In genomic region chr2:102032713-102033343, GRCm38 (mm10) we compare ENCODE assay signal across 8 mouse cellular contexts.
A peak's percentile ranks its signal among the peaks of the same experiment; 100 is the strongest.
DNase-seq lines count a peak whose midpoint lies in the region; ATAC-seq and TF ChIP-seq lines count a peak whose summit lies in the region.

No protein-coding gene starts in this region.

- TF ChIP-seq CTCF in midbrain, postnatal 0 days (IDR thresholded peaks at IDR 0.05) = peak; percentile 46

- H3K4me3 ChIP-seq in midbrain, postnatal 0 days (ENCODE audit: low read depth, low read length) = no peak overlapping the region

- no peaks in the 10 kb centered on the region for H3K36me3 ChIP-seq in midbrain, postnatal 0 days (ENCODE audit: insufficient read depth, low read length)

- peaks cover 8% of the 10 kb centered on the region for H3K4me1 ChIP-seq in midbrain, postnatal 0 days (ENCODE audit: insufficient read depth, low read length)

- 61% methylated on average over 9 of the region's 9 CpGs for WGBS in midbrain, postnatal 0 days

- DNase-seq in cerebellum, postnatal 14 days = peak; percentile 56 to 68
- DNase-seq in B cell, adult 2 months = peak; percentile 41 to 46
- peak; percentile 56 to 70 for DNase-seq in frontal cortex, postnatal 25 days (ENCODE audit: low spot score in 2 of 2)
- DNase-seq in midbrain, postnatal 0 days (ENCODE audit: low spot score) = peak; percentile 76
- no peak for DNase-seq in gastrocnemius, postnatal 10 days
- no peak for DNase-seq in adrenal gland, postnatal 14 days
- DNase-seq in kidney, postnatal 36 days = no peak

- H3K9ac ChIP-seq in midbrain, postnatal 0 days (replicated peaks; ENCODE audit: low read length, poor library complexity, severe bottlenecking) = no peak overlapping the region

- H3K4me2 ChIP-seq in midbrain, postnatal 0 days (ENCODE audit: low read depth, low read length, poor library complexity, severe bottlenecking) = no peak overlapping the region

- no peak for ATAC-seq in cerebellum, adult (ENCODE audit: insufficient number of reproducible peaks, low FRiP score, low TSS enrichment)
- ATAC-seq in midbrain, postnatal 0 days (ENCODE audit: low FRiP score) = no peak

- no peaks in the 10 kb centered on the region for H3K27me3 ChIP-seq in midbrain, postnatal 0 days (ENCODE audit: insufficient read depth, low read length)

- no peaks in the 10 kb centered on the region for H3K9me3 ChIP-seq in midbrain, postnatal 0 days (ENCODE audit: low read length)

- no peak overlapping the region for H3K27ac ChIP-seq in midbrain, postnatal 0 days (ENCODE audit: low read depth, low read length)

Comparison
In these comparisons a context has a peak if more than half of its experiments do, and no peak if none do; other contexts are left out.
1. DNase-seq: peak in cerebellum, postnatal 14 days (2 of 2), B cell, adult 2 months (2 of 2), frontal cortex, postnatal 25 days (2 of 2) and midbrain, postnatal 0 days (single experiment); none in gastrocnemius, postnatal 10 days (single experiment), adrenal gland, postnatal 14 days (single experiment) and kidney, postnatal 36 days (0 of 2).